Mouse (Mus musculus) cortical plate, adult 2 months (tissue): ENCODE data around the gene Pou2f2. TPM values are rescaled to one million over a fixed set of nuclear protein-coding genes. Genes with fewer than 3 reads are reported as not detected.

Source experiments
- H3K27ac ChIP-seq: fragments of 200-500 bp; 2 replicates; pipeline ENCODE4 v1.5.1; 2012; ENCODE audit warnings: low read length, control low read depth, inconsistent platforms; ENCODE audit not compliant: insufficient read depth
- H3K4me1 ChIP-seq: fragments of 200-500 bp; 2 replicates; pipeline ENCODE4 v1.6.1; 2011; ENCODE audit warnings: low read length; ENCODE audit not compliant: control insufficient read depth, insufficient read depth
- H3K4me3 ChIP-seq: fragments of 200-500 bp; 2 replicates; pipeline ENCODE4 v1.5.1; 2011; ENCODE audit warnings: mild to moderate bottlenecking, low read length, control low read depth; ENCODE audit not compliant: insufficient read depth
- CTCF ChIP-seq: fragments of 200-500 bp; IDR thresholded peaks from 2 replicates; pipeline ENCODE4 v1.5.1; 2011; ENCODE audit warnings: mild to moderate bottlenecking, control low read depth, low read length; ENCODE audit not compliant: insufficient read depth; ENCODE audit errors: extremely low read depth
- POLR2A ChIP-seq: fragments of 200-500 bp; IDR thresholded peaks from 2 replicates; pipeline ENCODE4 v1.6.1; 2011; ENCODE audit warnings: mild to moderate bottlenecking, low read length, control low read depth; ENCODE audit not compliant: insufficient read depth; ENCODE audit errors: extremely low read depth
- polyA plus RNA-seq: library from polyadenylated mRNA; depleted of rRNA; stranded (reverse); fragments of >200 nt; gene quantifications from 2 replicates; pipeline ENCODE4 v1.2.3, GENCODE M21; 2012

The Pou2f2 gene
- polyA plus RNA-seq, 1 experiment, result 10.5 TPM

GRCm38 (mm10) chr7:25109355-25109754 lies 70.2 kb downstream of the Pou2f2 start:
- Histone ChIP-seq H3K4me3 (no peak overlapping the region), H3K27ac (no peak overlapping the region), H3K4me1 (no peaks in the 10 kb centered on the region)
- TF ChIP-seq CTCF (no peak), POLR2A (no peak)

GRCm38 (mm10) chr7:25106790-25107502 lies 72.6 kb downstream of the Pou2f2 start:
- Histone ChIP-seq H3K4me1 (no peaks in the 10 kb centered on the region), H3K4me3 (no peak overlapping the region), H3K27ac (no peak overlapping the region)
- TF ChIP-seq CTCF (no peak), POLR2A (no peak)

- no peak for TF ChIP-seq POLR2A
- TF ChIP-seq CTCF, result peak; percentile 83
- no peaks in the 10 kb centered on the region for H3K4me1 ChIP-seq
- no peak overlapping the region for H3K4me3 ChIP-seq
- no peak overlapping the region for H3K27ac ChIP-seq
Measured at GRCm38 (mm10) chr7:25105411-25106160, 73.9 kb downstream of the Pou2f2 start.

- TF ChIP-seq CTCF (peak; percentile 23; the same call in 1 of the 2 replicates), POLR2A (no peak)
- no peak overlapping the region for H3K4me3 ChIP-seq
- H3K4me1 ChIP-seq, result no peaks in the 10 kb centered on the region
- no peak overlapping the region for H3K27ac ChIP-seq
Measured at GRCm38 (mm10) chr7:25099581-25099980, 79.9 kb downstream of the Pou2f2 start.

- Histone ChIP-seq H3K4me3 (no peak overlapping the region), H3K27ac (no peak overlapping the region), H3K4me1 (no peaks in the 10 kb centered on the region)
- TF ChIP-seq POLR2A (no peak), CTCF (no peak)
Measured at GRCm38 (mm10) chr7:25098169-25098568, 81.4 kb downstream of the Pou2f2 start.

GRCm38 (mm10) chr7:25089875-25090274 lies 89.7 kb downstream of the Pou2f2 start:
- H3K27ac ChIP-seq, result no peak overlapping the region
- no peak overlapping the region for H3K4me3 ChIP-seq
- no peak for TF ChIP-seq POLR2A
- no peak for TF ChIP-seq CTCF
- no peaks in the 10 kb centered on the region for H3K4me1 ChIP-seq

GRCm38 (mm10) chr7:25088968-25089367 lies 90.6 kb downstream of the Pou2f2 start:
- H3K4me1 ChIP-seq, result no peaks in the 10 kb centered on the region
- no peak overlapping the region for H3K4me3 ChIP-seq
- no peak overlapping the region for H3K27ac ChIP-seq
- TF ChIP-seq CTCF, result no peak
- TF ChIP-seq POLR2A, result no peak

- H3K4me1 ChIP-seq, result no peaks in the 10 kb centered on the region
- TF ChIP-seq CTCF (no peak), POLR2A (no peak)
- H3K27ac ChIP-seq, result no peak overlapping the region
- H3K4me3 ChIP-seq, result no peak overlapping the region
Measured at GRCm38 (mm10) chr7:25088531-25088930, 91.0 kb downstream of the Pou2f2 start.

- H3K27ac ChIP-seq, result no peak overlapping the region
- no peaks in the 10 kb centered on the region for H3K4me1 ChIP-seq
- TF ChIP-seq POLR2A (no peak), CTCF (no peak)
- no peak overlapping the region for H3K4me3 ChIP-seq
Measured at GRCm38 (mm10) chr7:25087972-25088371, 91.6 kb downstream of the Pou2f2 start.

- H3K27ac ChIP-seq, result no peak overlapping the region
- TF ChIP-seq CTCF, result no peak
- no peak for TF ChIP-seq POLR2A
- H3K4me1 ChIP-seq, result no peaks in the 10 kb centered on the region
Measured at GRCm38 (mm10) chr7:25087256-25087912, 92.1 kb downstream of the Pou2f2 start.

GRCm38 (mm10) chr7:25086656-25087055 lies 92.9 kb downstream of the Pou2f2 start:
- H3K4me1 ChIP-seq, result no peaks in the 10 kb centered on the region
- no peak overlapping the region for H3K4me3 ChIP-seq
- H3K27ac ChIP-seq, result no peak overlapping the region
- TF ChIP-seq CTCF (peak; percentile 30; the same call in 1 of the 2 replicates), POLR2A (no peak)

More at GRCm38 (mm10) chr7:25087256-25087912, 92.1 kb downstream of the Pou2f2 start:
- no peak overlapping the region for H3K4me3 ChIP-seq
